In genomic region chr6:64649296-64650226, GRCm38 (mm10) we compare ENCODE assay signal across 8 mouse cellular contexts.
DNase-seq lines count a peak whose midpoint lies in the region; ATAC-seq and TF ChIP-seq lines count a peak whose summit lies in the region.

No protein-coding gene starts in this region.

- H3K9me3 ChIP-seq in forebrain, embryonic 11.5 days (ENCODE audit: control insufficient read depth, low read length), result no peaks in the 10 kb centered on the region
- no peaks in the 10 kb centered on the region for H3K9me3 ChIP-seq in hindbrain, embryonic 10.5 days
- H3K9me3 ChIP-seq in liver, postnatal 0 days (ENCODE audit: low read length), result no peaks in the 10 kb centered on the region

- H3K27ac ChIP-seq in forebrain, embryonic 11.5 days (ENCODE audit: low read depth, low read length), result no peak overlapping the region
- H3K27ac ChIP-seq in hindbrain, embryonic 10.5 days, result peak overlapping the region; percentile 82
- peak overlapping the region; percentile 74; the same call in 1 of the 2 replicates for H3K27ac ChIP-seq in layer of hippocampus, adult 2 months
- no peak overlapping the region for H3K27ac ChIP-seq in liver, postnatal 0 days (ENCODE audit: low read depth)
- no peak overlapping the region for H3K27ac ChIP-seq in olfactory bulb, adult 2 months (ENCODE audit: insufficient read depth, low read depth, low read length)

- peaks cover 4% of the 10 kb centered on the region; the same call in 1 of the 2 replicates for H3K4me1 ChIP-seq in forebrain, embryonic 11.5 days (replicated peaks; ENCODE audit: control insufficient read depth, insufficient read depth, low read length)
- peaks cover 31% of the 10 kb centered on the region for H3K4me1 ChIP-seq in hindbrain, embryonic 10.5 days (replicated peaks)
- no peaks in the 10 kb centered on the region for H3K4me1 ChIP-seq in liver, postnatal 0 days (ENCODE audit: insufficient read depth)
- no peaks in the 10 kb centered on the region for H3K4me1 ChIP-seq in olfactory bulb, adult 2 months (ENCODE audit: control insufficient read depth, insufficient read depth, low read length)

- TF ChIP-seq EP300 in liver, postnatal 0 days (IDR thresholded peaks at IDR 0.05; ENCODE audit: low read depth), result no peak

- H3K4me3 ChIP-seq in forebrain, embryonic 11.5 days (ENCODE audit: low read depth, low read length), result peak overlapping the region; percentile 29
- peak overlapping the region; percentile 44 for H3K4me3 ChIP-seq in hindbrain, embryonic 10.5 days
- peak overlapping the region; percentile 62 for H3K4me3 ChIP-seq in layer of hippocampus, adult 2 months
- H3K4me3 ChIP-seq in liver, postnatal 0 days (ENCODE audit: low read depth, low read length), result no peak overlapping the region
- H3K4me3 ChIP-seq in olfactory bulb, adult 2 months (ENCODE audit: insufficient read depth, low read depth, low read length), result peak overlapping the region; percentile 44

- TF ChIP-seq POLR2A in olfactory bulb, adult 2 months (IDR thresholded peaks at IDR 0.05; ENCODE audit: insufficient read depth, low read depth, low read length), result no peak

- H3K4me2 ChIP-seq in forebrain, embryonic 11.5 days (ENCODE audit: low read depth, low read length, severe bottlenecking), result peak overlapping the region; percentile 47
- peak overlapping the region; percentile 63 for H3K4me2 ChIP-seq in liver, postnatal 0 days (ENCODE audit: low read depth, low read length)

- H3K27me3 ChIP-seq in forebrain, embryonic 11.5 days (ENCODE audit: control insufficient read depth, insufficient read depth, low read length), result no peaks in the 10 kb centered on the region
- H3K27me3 ChIP-seq in hindbrain, embryonic 10.5 days (ENCODE audit: insufficient read depth, poor library complexity, severe bottlenecking), result no peaks in the 10 kb centered on the region
- no peaks in the 10 kb centered on the region for H3K27me3 ChIP-seq in liver, postnatal 0 days (ENCODE audit: insufficient read depth, low read length)

- 23% methylated on average over 20 of the region's 20 CpGs for WGBS in forebrain, embryonic 11.5 days
- WGBS in hindbrain, embryonic 10.5 days, result 20% methylated on average over 20 of the region's 20 CpGs
- 11% methylated on average over 20 of the region's 20 CpGs for WGBS in liver, postnatal 0 days (ENCODE audit: insufficient replicate concordance)
- 4% methylated on average over 20 of the region's 20 CpGs for WGBS in olfactory bulb, adult 2 months

- peak; percentile 73 for ATAC-seq in forebrain, embryonic 11.5 days (replicated peaks; ENCODE audit: low FRiP score)
- ATAC-seq in liver, postnatal 0 days, result peak; percentile 40; the same call in 1 of the 2 replicates

- no peaks in the 10 kb centered on the region for H3K36me3 ChIP-seq in forebrain, embryonic 11.5 days (ENCODE audit: control insufficient read depth, insufficient read depth, low read length)
- no peaks in the 10 kb centered on the region for H3K36me3 ChIP-seq in hindbrain, embryonic 10.5 days
- H3K36me3 ChIP-seq in liver, postnatal 0 days (replicated peaks; ENCODE audit: insufficient read depth, low read length), result no peaks in the 10 kb centered on the region

- TF ChIP-seq CTCF in layer of hippocampus, adult 2 months (conservative IDR thresholded peaks at IDR 0.05), result peak; percentile 95
- peak; percentile 86 for TF ChIP-seq CTCF in liver, postnatal 0 days (IDR thresholded peaks at IDR 0.05; ENCODE audit: low read depth)
- no peak for TF ChIP-seq CTCF in olfactory bulb, adult 2 months (IDR thresholded peaks at IDR 0.05; ENCODE audit: insufficient read depth, low read depth, low read length)

- peak; percentile 28 for DNase-seq in MN1 (ENCODE audit: low spot score)
- peak; percentile 5 for DNase-seq in c-Kit-negative CD71-positive TER-119-positive erythroid progenitor cells, embryonic 14.5 days (ENCODE audit: low read depth, low spot score)
- peak; percentile 72 for DNase-seq in forebrain, embryonic 11.5 days (ENCODE audit: low spot score)
- DNase-seq in hindbrain, embryonic 10.5 days (ENCODE audit: low spot score), result peak; percentile 57
- peak; percentile 78 to 80 for DNase-seq in layer of hippocampus, adult 2 months (ENCODE audit: low spot score in 2 of 2)
- peak; percentile 30 for DNase-seq in liver, postnatal 0 days
- DNase-seq in B cell, adult 2 months, result no peak

- H3K9ac ChIP-seq in forebrain, embryonic 11.5 days (ENCODE audit: low read length), result peak overlapping the region; percentile 37; the same call in 1 of the 2 replicates
- no peak overlapping the region for H3K9ac ChIP-seq in liver, postnatal 0 days (replicated peaks)

Comparison
In these comparisons a context has a peak if more than half of its experiments do, and no peak if none do; other contexts are left out.
1. DNase-seq: peak in MN1 (single experiment), c-Kit-negative CD71-positive TER-119-positive erythroid progenitor cells, embryonic 14.5 days (single experiment), forebrain, embryonic 11.5 days (single experiment), hindbrain, embryonic 10.5 days (single experiment), layer of hippocampus, adult 2 months (2 of 2) and liver, postnatal 0 days (single experiment); none in B cell, adult 2 months (0 of 2).
2. H3K27ac ChIP-seq: peak in hindbrain, embryonic 10.5 days (single experiment) and layer of hippocampus, adult 2 months (single experiment); none in forebrain, embryonic 11.5 days (single experiment), liver, postnatal 0 days (single experiment) and olfactory bulb, adult 2 months (single experiment).